Mouse (Mus musculus) T-helper 2 cell (primary cell): ENCODE data around the gene Sbk3.
"Not testable (repeated sequence)": the region's sequence is repeated elsewhere in the genome, so short reads cannot be mapped to it uniquely, and the experiment has no call there.

Experiments used
- in situ Hi-C: fragments of 300-600 bp; cut with MboI, MseI; formaldehyde crosslinking; loops from one replicate; pipeline ENCODE4 v1.15.1; 2025; ENCODE audit warnings: high pct_unique_total_duplicates

Gene Sbk3

DNA sequence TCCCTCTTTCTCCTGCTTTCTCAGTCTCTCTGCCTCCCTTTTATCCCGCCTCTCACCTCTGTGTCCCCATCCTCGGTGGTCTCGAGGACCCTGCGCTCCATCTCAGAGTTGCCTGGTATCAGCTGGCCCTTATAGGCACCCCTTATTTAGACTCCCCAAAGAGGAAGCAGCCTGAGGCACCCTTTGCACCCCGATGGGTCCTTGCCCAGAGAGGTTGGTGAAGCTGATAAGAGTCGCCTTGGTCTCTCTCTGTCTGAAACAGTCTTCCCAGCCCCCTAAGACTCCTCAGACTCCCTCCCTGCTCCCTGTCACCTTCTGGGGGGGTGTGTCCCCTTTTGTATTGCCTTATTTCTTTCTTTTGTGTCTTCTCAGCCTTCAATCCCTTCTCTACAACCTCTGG, at the start of gene Sbk3:
Gene Sbk3 (minus strand): TSS at position 101 of the 400 bp plus-strand sequence.
- in situ Hi-C loops = no loop called here

DNA sequence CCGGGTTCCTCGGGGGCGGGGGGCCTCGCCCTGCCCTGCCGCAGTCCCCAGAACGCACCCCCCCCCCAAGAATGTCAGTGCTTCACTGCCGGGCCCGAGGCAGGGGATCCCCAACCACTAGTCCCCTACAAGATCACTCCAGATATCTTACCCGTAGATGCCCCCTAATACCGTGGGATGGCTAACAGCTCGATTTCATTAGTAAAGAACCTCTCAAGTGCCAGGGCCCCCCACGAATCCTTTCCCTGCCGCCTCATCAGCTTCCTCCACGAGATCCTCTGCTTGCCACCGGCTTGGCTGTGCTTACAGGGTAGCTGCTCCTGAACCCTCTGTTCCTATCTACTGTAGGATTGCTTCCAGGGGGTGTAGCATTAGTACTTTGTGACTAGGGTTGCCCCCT, 49.7 kb upstream of the Sbk3 start:
- in situ Hi-C loops = no loop called here

DNA sequence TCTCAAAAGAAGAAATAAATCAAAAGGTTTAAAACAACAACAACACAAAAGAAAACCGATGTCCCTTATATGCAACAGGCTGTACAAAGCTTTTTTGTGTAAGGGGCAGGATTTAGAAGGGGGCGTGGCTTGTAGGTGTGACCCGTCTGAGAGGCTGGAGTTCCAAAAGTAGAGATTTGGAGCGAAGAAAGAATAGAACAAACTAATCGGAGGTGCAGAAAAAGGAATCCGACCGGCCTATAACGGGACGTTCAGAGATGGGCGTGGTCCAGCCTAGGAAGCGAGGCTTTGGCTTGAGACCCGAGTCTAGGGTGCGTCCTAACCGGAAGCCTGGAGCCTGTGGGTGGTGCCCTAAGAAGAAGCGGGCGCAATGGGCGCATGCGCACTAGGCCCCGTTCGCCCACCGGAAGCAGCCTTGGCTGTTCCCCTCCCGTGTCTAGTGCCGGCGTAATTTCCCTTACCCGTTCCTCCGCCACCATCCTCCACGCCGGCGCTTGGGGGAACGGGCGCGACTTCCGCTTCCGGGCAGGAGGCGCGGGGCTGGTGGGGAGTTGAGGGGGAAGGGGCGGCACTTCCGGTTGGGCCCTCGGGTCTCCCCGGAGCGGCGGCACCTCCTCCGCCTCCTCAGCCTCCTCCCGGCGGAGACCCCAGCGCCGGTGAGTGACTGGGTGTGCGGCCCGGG, 49.2 kb upstream of the Sbk3 start, which contains the start of the genes Zfp865 and Ccdc106:
Gene Zfp865 (plus strand): TSS at position 377 of the 682 bp plus-strand sequence.
Gene Ccdc106 (plus strand): TSS at position 554 of the 682 bp plus-strand sequence.
- in situ Hi-C loops = loop anchor here (5.0 kb wide), 1 partner anchor 32 kb away; the partner anchor contains the start of gene Zfp580

DNA sequence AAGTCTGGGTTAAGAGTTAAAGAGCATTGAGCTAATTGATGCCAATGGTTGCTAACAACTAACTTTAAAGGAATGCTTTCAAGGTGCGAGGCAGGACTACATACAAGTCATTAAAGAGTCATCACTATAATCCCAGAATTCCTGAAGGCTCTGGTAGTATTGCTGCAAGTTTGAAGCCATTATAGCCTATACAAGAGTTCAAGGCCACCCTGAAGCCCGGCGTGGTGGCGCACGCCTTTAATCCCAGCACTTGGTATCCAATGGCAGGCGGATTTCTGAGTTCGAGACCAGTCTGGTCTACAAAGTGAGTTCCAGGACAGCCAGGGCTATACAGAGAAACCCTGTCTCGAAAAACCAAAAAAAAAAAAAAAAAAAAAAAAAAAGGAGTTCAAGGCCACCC, 48.6 kb upstream of the Sbk3 start:
- in situ Hi-C loops = loop anchor here (5.0 kb wide), 1 partner anchor 33 kb away; the partner anchor contains the start of gene Zfp580

DNA sequence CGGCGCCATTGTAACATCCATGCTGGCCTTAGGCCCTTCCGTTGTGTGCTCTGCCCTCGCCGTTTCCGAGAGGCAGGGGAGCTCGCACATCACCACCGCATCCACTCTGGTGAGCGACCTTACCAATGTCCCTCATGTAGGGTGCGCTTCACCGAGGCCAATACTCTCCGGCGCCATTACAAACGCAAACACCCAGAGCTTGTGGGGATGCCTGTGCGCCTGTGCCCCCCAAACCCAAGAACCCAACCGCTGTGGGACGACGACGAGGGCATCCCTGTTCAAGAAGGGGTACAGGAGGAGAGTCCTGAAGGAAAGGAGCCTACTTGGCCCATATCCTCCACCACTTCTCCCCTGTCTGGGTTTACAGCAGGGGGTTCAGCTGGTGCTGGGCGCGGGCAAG, 47.0 kb upstream of the Sbk3 start:
- in situ Hi-C loops = loop anchor here (5.0 kb wide), 1 partner anchor 34 kb away; the partner anchor contains the start of gene Zfp580

DNA sequence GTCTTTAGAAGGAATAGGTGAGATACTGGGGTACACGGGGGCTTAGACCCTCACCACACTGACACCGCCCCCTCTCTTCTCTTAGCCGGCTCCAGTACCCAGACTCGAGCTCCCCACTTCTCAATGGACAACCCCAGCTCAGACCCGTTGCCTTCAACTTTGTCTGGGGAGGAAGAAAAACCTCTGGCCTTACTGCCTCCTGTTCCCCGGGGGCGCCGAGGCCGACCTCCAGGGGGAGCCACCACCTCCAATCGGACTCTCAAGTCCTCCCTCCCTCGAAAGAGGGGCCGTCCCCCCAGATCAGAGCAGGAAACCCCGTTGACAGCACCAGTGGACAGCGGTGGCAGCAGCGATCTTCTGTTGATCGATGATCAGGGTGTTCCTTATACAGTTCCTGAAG, 46.4 kb upstream of the Sbk3 start:
- in situ Hi-C loops = loop anchor here (5.0 kb wide), 1 partner anchor 35 kb away; the partner anchor contains the start of gene Zfp580

DNA sequence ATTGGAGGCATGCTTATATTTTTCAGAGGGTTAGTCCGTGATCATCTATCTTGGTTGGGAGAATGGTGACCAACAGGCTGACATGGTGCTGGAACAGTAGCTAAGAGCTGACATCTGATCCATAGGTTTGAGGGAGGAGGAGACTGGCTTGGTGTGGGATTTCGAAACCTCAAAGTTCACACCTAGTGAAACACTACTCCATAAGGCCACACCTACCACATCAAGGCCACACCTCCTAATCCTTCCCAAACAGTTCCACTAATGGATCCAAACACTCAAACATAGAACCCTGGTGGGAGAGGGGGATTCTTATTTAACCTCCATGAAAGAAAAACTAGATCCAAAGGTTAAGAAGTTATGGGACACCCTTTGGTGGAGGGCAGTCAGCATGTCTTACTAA, 46.0 kb upstream of the Sbk3 start:
- in situ Hi-C loops = loop anchor here (5.0 kb wide), 1 partner anchor 35 kb away; the partner anchor contains the start of gene Zfp580

DNA sequence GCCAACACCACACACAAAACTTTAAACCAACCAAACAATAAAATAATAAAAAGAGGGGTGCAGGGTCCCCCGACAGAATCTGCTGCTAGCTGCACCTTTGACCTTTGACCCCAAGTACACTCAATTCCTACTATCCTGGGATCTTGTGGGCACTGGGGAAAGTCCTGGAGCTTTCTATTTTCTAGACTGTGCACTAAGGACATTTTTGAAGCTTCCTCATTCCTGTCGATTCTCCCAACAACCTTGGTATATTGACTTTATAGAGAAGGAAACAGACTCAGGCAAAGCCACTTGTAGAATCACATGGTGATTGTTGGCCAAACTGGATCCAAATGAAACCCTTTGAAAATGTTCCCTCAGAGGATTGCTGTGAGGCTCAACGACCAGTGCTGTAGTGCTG, 45.1 kb upstream of the Sbk3 start:
- in situ Hi-C loops = loop anchor here (5.0 kb wide), 1 partner anchor 36 kb away; the partner anchor contains the start of gene Zfp580

DNA sequence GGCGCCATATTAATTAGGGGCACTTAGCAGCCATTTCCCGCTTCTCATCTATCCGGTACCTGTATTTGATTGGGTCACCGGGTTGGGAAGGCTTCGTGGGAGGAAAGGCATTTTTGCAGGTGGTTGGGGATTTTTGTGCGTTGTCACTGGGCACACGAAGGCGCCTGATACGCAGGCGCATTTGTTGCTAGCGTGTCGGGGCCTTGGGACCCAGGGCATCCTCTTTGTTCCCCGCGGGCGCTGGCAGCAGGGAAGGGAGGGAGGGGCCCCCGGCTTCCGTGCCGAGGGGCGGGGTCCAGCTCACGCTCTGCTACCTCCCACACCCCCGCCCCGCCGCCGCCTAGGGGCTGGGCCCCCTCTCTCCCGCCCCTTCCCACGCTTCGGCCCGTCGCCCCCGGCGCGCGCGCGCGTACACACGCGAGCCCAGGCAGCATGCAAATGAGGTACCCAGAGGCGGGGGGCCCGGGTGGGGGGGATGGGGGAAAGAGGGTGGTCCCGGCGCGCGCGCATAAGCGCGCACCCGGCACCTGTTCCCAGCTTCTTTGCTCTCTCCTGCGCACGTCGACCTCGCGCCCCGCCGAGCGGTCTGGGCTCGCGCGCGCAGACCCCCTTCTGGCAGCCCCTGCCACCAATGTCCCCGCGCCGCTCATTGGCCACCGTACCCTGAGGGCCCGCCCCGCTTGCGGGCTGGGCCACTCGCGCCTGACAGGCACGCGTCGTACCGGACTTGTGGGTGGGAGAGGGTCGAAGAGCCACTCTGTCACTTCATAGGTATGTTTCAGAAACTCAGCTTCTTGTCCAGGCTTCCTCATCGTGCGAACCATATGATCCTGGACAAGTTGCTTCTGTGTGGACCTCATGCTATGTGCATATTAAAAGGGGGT, 44.4 kb upstream of the Sbk3 start, which contains the start of gene Gm44973:
Gene Gm44973 (plus strand): TSS at position 379 of the 884 bp plus-strand sequence.
- in situ Hi-C loops = loop anchor here (5.0 kb wide), 1 partner anchor 37 kb away; the partner anchor contains the start of gene Zfp580

DNA sequence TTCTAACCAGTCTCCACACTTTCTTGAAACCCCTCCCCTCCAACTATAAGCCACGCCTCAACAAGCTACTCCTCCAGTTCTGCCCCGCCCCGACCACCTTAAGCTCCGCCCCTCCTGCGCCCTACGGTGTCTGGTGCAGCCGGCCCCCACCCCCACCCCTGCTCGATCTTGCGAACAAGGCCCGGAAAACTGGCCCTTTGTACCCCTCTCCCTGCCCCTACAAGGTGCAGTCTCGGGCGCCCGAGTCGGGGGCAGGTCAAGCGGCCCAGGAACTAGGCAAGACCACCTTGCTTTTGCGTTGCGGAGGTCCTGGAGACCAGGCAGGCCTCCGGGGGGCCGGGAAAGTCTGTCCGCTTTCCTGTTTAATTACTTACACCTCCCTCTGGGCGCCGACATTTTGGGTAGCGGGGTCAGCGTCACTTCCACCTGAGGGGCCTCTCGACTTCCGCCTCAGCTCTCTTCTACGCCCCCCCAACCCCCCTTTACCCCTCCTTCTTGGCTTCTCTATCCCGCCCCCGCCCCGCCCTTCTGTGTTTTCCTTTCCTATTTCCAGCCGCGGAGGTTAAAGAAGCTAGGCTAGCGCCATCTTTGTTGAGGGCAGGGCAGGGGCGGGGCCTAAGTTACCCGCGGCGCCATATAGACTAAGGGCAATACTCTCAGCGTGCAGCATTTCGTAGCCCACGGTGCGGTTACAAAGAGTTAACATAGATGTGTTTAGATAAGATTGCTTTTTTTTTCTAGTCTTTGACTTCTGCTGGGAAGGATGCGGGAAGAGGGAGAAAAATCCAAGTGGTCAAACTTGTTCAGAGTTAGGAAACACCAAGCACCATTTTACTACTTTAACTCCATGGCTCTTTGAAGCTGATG, 43.5 kb upstream of the Sbk3 start, which contains the start of the genes Zfp524 and Fiz1:
Gene Zfp524 (plus strand): TSS at position 165 of the 867 bp plus-strand sequence.
Gene Fiz1 (minus strand): TSS at position 447 of the 867 bp plus-strand sequence.
- in situ Hi-C loops = loop anchor here (5.0 kb wide), 1 partner anchor 38 kb away; the partner anchor contains the start of gene Zfp580

DNA sequence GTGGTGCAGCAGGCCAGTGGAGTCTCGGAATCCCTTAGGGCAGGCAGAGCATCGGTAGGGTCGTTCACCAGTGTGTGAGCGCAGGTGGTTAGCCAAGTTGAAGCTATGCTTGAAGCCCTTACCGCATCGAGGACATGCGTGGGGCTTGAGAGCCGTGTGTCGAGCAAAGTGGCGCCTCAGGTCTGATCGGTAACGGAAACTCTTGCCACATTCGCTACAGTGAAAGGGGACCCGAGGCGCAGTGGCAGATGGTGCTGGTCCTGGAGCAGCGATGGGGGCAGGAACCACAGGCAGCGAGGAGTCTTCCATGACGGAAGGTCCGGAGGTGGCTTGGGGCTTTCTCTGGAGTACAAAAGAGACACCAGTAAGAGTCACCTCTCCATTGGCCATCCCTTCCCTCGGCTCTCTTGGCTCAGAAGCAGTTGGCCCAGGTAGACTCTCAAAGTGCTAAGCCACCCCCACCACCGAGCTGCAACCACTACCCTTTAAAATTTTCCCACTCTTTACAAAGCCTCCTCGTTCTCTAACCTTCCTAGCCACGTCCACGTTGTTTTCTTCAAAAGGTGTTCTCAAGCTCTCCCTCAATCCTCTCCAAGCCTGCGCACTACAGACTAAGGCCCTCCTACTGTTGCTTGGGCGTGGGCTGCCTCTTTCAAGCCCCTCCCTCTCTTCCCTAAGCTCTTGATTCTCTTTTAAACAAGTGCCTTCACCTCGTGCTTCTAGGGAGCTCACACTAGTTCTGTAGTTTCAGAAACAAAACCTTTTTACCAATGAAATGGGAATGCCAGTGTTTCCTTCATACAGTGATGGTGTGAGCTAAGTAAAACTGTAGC, 41.9 kb upstream of the Sbk3 start:
- in situ Hi-C loops = no loop called here

DNA sequence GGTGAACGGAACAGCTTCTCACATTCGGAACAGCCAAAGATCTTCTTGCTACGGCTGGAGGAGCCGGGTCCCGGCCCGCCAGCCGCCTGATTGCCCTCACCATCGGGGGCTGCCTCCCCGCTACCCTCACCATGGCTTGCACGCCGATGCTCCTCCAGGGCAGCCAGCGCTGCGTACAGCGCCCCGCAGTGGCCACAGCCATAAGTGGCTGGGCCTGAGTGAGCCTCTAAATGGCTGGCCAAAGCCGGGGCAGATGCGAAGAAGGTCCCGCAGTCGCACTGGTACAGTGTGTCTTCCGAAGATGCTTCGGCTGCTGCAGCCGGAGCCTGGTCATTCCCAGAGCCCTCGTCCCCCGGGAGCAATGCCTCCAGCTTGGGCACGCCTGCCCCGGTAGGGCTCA, 37.3 kb upstream of the Sbk3 start:
- in situ Hi-C loops = no loop called here

DNA sequence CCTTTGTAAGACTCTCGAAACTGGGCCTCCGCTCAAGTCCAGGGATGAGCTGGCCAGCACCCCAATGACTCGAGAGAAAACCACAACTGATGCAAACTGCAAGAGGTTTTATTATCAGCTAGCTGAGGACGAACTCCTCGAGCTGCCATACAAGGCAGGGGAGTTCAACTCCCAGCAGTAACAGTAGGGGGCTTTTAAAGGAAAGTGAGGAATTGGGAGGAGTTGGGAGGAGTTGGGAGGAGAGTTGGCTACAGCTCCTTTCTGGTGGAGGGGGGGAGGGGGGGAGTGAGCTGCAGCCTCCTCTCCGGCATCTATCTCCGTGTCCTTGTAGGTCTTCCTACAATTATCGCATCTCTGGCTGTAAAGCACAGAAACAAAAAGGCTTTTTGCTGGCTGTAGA, 31.9 kb upstream of the Sbk3 start:
- in situ Hi-C loops = not testable (repeated sequence)

DNA sequence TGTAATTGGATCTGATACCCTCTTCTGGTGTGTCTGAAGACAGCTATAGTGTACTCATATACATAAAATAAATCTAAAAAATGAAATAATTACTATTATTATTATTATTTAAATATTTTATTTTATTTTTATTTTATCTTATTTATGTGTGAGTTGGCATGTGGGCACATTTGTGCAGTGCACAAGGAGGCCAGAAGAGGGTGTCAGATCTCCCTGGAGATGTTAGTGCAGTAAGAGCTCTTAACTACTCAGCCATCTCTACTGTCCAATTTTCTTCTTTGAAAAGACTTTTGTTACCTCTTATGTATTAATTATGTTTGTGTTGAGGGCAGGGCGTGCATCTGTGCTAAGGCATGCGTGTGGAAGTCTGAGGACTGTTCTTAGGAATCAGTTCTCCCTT, 28.9 kb upstream of the Sbk3 start:
- in situ Hi-C loops = loop anchor here (10.0 kb wide), 1 partner anchor 455 kb away; the partner anchor contains the start of gene Vmn1r59

DNA sequence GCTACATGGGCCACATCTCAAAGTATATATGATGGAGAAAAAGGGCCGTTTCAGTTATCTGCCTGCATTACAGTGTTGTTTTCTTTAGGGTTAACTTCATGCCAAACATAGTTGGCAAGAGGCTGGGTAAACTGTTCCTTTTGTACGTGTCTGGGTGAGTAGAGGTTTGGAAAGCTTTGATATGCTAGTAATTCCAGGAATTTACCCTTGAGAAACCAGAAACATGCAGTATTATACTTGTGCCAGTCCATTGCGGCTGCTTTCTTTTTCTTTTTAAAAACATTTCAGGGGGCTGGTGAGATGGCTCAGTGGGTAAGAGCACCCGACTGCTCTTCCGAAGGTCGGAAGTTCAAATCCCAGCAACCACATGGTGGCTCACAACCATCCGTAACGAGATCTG, 26.0 kb upstream of the Sbk3 start:
- in situ Hi-C loops = loop anchor here (10.0 kb wide), 1 partner anchor 458 kb away; the partner anchor contains the start of gene Vmn1r59

DNA sequence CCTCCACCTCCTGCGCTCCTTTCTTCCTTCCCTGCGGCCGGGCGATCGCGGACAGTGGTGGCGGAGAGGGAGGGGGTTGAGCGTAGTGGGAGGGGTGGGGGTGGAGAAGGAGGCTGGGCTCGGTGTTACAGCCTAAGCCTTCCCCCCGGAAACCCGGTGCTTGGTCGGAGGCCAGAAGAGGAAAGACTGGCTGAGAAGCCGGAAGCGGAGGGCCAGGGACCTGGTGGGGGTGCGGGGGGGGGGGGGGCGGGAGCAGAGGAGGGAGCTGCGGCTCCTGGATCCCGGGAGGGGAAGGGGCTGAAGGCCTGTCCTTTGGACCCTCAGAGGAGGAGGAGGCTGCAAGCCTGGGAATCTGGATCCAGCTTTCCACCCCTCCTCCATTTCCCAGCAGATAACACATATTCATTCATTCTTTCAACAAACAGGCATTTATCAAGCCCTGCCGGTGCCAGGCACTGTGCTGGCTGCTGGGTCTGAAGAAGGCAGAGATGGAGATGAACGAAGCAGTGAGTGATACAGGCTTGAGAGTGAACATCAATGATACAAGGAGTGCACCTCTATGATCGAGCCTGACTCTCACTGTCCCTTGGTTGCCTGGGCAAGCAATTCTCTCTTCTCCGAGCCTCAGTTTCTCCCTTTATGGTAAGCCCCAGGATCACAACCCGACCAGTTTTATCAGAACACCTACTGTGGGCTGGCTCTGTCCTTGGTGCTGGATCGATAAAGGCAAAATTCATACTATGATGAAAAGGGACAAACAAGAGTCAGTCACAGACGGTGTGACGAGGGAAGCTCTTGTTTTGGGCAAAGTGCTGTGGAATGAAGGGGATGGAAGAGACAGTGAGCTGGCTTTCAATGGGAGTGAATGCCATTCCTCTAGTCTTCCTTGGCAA, 25.3 kb upstream of the Sbk3 start, which contains the start of gene Zfp579:
Gene Zfp579 (minus strand): TSS at position 156 of the 893 bp plus-strand sequence.
- in situ Hi-C loops = loop anchor here (10.0 kb wide), 1 partner anchor 459 kb away; the partner anchor contains the start of gene Vmn1r59

DNA sequence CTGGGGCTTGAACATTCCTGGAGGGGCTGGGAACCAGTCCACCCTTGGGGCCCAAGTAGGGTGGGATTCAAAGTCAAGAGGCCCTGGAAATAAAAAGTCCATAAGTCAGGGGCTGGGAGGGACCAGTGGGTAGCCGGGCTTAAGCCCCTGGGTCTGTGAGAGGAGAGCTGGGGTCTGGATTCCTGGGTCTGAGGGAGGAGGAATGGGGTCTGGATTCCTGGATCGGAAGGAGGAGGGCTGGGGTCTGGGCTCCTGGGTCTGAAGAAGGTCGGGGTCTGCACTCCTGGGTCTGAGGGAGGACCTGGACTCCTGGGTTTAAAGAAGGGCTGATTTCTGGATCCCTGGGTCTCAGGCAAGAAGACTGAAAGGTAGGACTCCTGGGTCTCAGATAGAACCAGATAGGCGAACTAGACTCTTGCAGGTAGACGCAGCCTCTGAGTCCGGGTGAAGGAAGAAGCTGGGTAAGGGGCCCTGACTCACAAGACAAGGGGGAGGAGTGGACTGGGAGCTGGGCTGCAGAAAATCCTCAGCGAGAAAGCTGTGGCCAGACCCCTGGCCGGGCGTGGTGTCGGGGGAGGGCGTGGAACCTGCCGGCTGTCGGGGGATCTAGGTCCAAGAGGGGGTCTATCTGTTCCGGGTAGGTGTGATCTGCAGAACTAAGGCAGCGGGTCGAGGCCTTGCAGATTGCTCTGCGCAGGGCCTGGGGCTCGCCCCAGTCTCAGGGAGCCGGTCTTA, 24.5 kb upstream of the Sbk3 start:
- in situ Hi-C loops = loop anchor here (10.0 kb wide), 1 partner anchor 459 kb away; the partner anchor contains the start of gene Vmn1r59
